Mouse (Mus musculus): ENCODE data around the gene Arid3a. TPM values are rescaled to one million over a fixed set of nuclear protein-coding genes. Genes with fewer than 3 reads are reported as not detected.

Gene Arid3a
- polyA plus RNA-seq, 1 experiment: 4.7 TPM

GRCm38 (mm10) chr10:79936284-79936910 is 9.6 kb downstream of the Arid3a start:
- peaks cover 60% of the 10 kb centered on the region for H3K4me1 ChIP-seq (ENCODE audit: control insufficient read depth, insufficient read depth, low read length)
- WGBS: 48% methylated on average over 10 of the region's 10 CpGs
- no peak overlapping the region for H3K4me3 ChIP-seq (replicated peaks; ENCODE audit: insufficient read depth, low read depth, low read length)
- H3K27ac ChIP-seq (ENCODE audit: insufficient read depth, low read length): no peak overlapping the region
- no peaks in the 10 kb centered on the region for H3K27me3 ChIP-seq (ENCODE audit: control insufficient read depth, insufficient read depth, low read length)
- TF ChIP-seq CTCF (IDR thresholded peaks at IDR 0.05; ENCODE audit: borderline replicate concordance, insufficient read depth, low read depth, low read length) (no peak), POLR2A (IDR thresholded peaks at IDR 0.05; ENCODE audit: borderline replicate concordance, insufficient read depth, low read length) (no peak)
- no peak for DNase-seq

GRCm38 (mm10) chr10:79936911-79937441 is 10.1 kb downstream of the Arid3a start:
- no peak for TF ChIP-seq POLR2A (IDR thresholded peaks at IDR 0.05; ENCODE audit: borderline replicate concordance, insufficient read depth, low read length)
- no peak for TF ChIP-seq CTCF (IDR thresholded peaks at IDR 0.05; ENCODE audit: borderline replicate concordance, insufficient read depth, low read depth, low read length)
- Histone ChIP-seq H3K4me1 (ENCODE audit: control insufficient read depth, insufficient read depth, low read length) (peaks cover 54% of the 10 kb centered on the region), H3K27ac (ENCODE audit: insufficient read depth, low read length) (no peak overlapping the region), H3K4me3 (replicated peaks; ENCODE audit: insufficient read depth, low read depth, low read length) (no peak overlapping the region), H3K27me3 (ENCODE audit: control insufficient read depth, insufficient read depth, low read length) (no peaks in the 10 kb centered on the region)
- DNase-seq: peak; percentile 74 to 76
- 3% methylated on average over 27 of the region's 27 CpGs for WGBS

GRCm38 (mm10) chr10:79937775-79938526 is 11.1 kb downstream of the Arid3a start:
- TF ChIP-seq CTCF (IDR thresholded peaks at IDR 0.05; ENCODE audit: borderline replicate concordance, insufficient read depth, low read depth, low read length): no peak
- Histone ChIP-seq H3K4me1 (ENCODE audit: control insufficient read depth, insufficient read depth, low read length) (peaks cover 45% of the 10 kb centered on the region), H3K4me3 (replicated peaks; ENCODE audit: insufficient read depth, low read depth, low read length) (no peak overlapping the region), H3K27ac (ENCODE audit: insufficient read depth, low read length) (no peak overlapping the region), H3K27me3 (ENCODE audit: control insufficient read depth, insufficient read depth, low read length) (no peaks in the 10 kb centered on the region)
- DNase-seq: no peak
- WGBS: 50% methylated on average over 11 of the region's 11 CpGs

- no peak for TF ChIP-seq CTCF (IDR thresholded peaks at IDR 0.05; ENCODE audit: borderline replicate concordance, insufficient read depth, low read depth, low read length)
- no peak for TF ChIP-seq POLR2A (IDR thresholded peaks at IDR 0.05; ENCODE audit: borderline replicate concordance, insufficient read depth, low read length)
- no peaks in the 10 kb centered on the region for H3K27me3 ChIP-seq (ENCODE audit: control insufficient read depth, insufficient read depth, low read length)
- H3K4me1 ChIP-seq (ENCODE audit: control insufficient read depth, insufficient read depth, low read length): peaks cover 20% of the 10 kb centered on the region
- 43% methylated on average over 7 of the region's 7 CpGs for WGBS
- no peak overlapping the region for H3K27ac ChIP-seq (ENCODE audit: insufficient read depth, low read length)
- no peak for DNase-seq
- H3K4me3 ChIP-seq (replicated peaks; ENCODE audit: insufficient read depth, low read depth, low read length): no peak overlapping the region
Measured at GRCm38 (mm10) chr10:79940749-79941148, 13.9 kb downstream of the Arid3a start.

- 91% methylated on average over 1 of the region's 1 CpGs for WGBS
Measured at GRCm38 (mm10) chr10:79942988-79943387, 16.1 kb downstream of the Arid3a start.

GRCm38 (mm10) chr10:79943471-79943901 is 16.6 kb downstream of the Arid3a start:
- no peak overlapping the region for H3K27ac ChIP-seq (ENCODE audit: insufficient read depth, low read length)
- 79% methylated on average over 9 of the region's 9 CpGs for whole genome bisulfite sequencing
- TF ChIP-seq CTCF (IDR thresholded peaks at IDR 0.05; ENCODE audit: borderline replicate concordance, insufficient read depth, low read depth, low read length): no peak
- no peak for TF ChIP-seq POLR2A (IDR thresholded peaks at IDR 0.05; ENCODE audit: borderline replicate concordance, insufficient read depth, low read length)
- H3K4me3 ChIP-seq (replicated peaks; ENCODE audit: insufficient read depth, low read depth, low read length): no peak overlapping the region
- H3K27me3 ChIP-seq (ENCODE audit: control insufficient read depth, insufficient read depth, low read length): no peaks in the 10 kb centered on the region
- H3K4me1 ChIP-seq (ENCODE audit: control insufficient read depth, insufficient read depth, low read length): peaks cover 5% of the 10 kb centered on the region
- DNase-seq: no peak

More at GRCm38 (mm10) chr10:79942988-79943387, 16.1 kb downstream of the Arid3a start:
- no peak overlapping the region for H3K4me3 ChIP-seq (replicated peaks; ENCODE audit: insufficient read depth, low read depth, low read length)
- no peaks in the 10 kb centered on the region for H3K27me3 ChIP-seq (ENCODE audit: control insufficient read depth, insufficient read depth, low read length)
- no peak for TF ChIP-seq POLR2A (IDR thresholded peaks at IDR 0.05; ENCODE audit: borderline replicate concordance, insufficient read depth, low read length)
- no peak for TF ChIP-seq CTCF (IDR thresholded peaks at IDR 0.05; ENCODE audit: borderline replicate concordance, insufficient read depth, low read depth, low read length)
- H3K27ac ChIP-seq (ENCODE audit: insufficient read depth, low read length): no peak overlapping the region
- H3K4me1 ChIP-seq (ENCODE audit: control insufficient read depth, insufficient read depth, low read length): peaks cover 10% of the 10 kb centered on the region
- DNase-seq: no peak

GRCm38 (mm10) chr10:79945507-79946234 is 18.8 kb downstream of the Arid3a start:
- Histone ChIP-seq H3K4me3 (replicated peaks; ENCODE audit: insufficient read depth, low read depth, low read length) (no peak overlapping the region), H3K27me3 (ENCODE audit: control insufficient read depth, insufficient read depth, low read length) (no peaks in the 10 kb centered on the region), H3K4me1 (ENCODE audit: control insufficient read depth, insufficient read depth, low read length) (peaks cover 5% of the 10 kb centered on the region), H3K27ac (ENCODE audit: insufficient read depth, low read length) (no peak overlapping the region)
- no peak for DNase-seq
- 37% methylated on average over 16 of the region's 16 CpGs for WGBS
- no peak for TF ChIP-seq CTCF (IDR thresholded peaks at IDR 0.05; ENCODE audit: borderline replicate concordance, insufficient read depth, low read depth, low read length)
- TF ChIP-seq POLR2A (IDR thresholded peaks at IDR 0.05; ENCODE audit: borderline replicate concordance, insufficient read depth, low read length): no peak

Measured in cerebellum, adult 2 months (tissue).